Mouse (Mus musculus): ENCODE results near the gene Gdf1. TPM values are rescaled to one million over a fixed set of nuclear protein-coding genes. Genes with fewer than 3 reads are reported as not detected.
A peak's percentile ranks its signal among the peaks of the same experiment; 100 is the strongest.

The Gdf1 gene
- total RNA-seq, 4 experiments from 2014 or later: 0.70 to 1.6 (median 1.1) TPM

GRCm38 (mm10) chr8:70330741-70331364, 1.2 kb downstream of the Gdf1 start:
- no peak for DNase-seq

- DNase-seq: no peak
Measured at GRCm38 (mm10) chr8:70331526-70331925, 1.9 kb downstream of the Gdf1 start.

GRCm38 (mm10) chr8:70332070-70332877, 2.7 kb downstream of the Gdf1 start:
- DNase-seq: no peak

GRCm38 (mm10) chr8:70332878-70333202, 3.2 kb downstream of the Gdf1 start:
- no peak for DNase-seq

- DNase-seq: no peak
Measured at GRCm38 (mm10) chr8:70338931-70339330, 9.3 kb downstream of the Gdf1 start.

- no peak for DNase-seq
Measured at GRCm38 (mm10) chr8:70340659-70341058, 11.0 kb downstream of the Gdf1 start.

GRCm38 (mm10) chr8:70342007-70342406, 12.4 kb downstream of the Gdf1 start:
- DNase-seq: no peak

GRCm38 (mm10) chr8:70343076-70343475, 13.5 kb downstream of the Gdf1 start:
- DNase-seq: no peak

- no peak for DNase-seq
Measured at GRCm38 (mm10) chr8:70343696-70344095, 14.1 kb downstream of the Gdf1 start.

GRCm38 (mm10) chr8:70344279-70344678, 14.7 kb downstream of the Gdf1 start:
- no peak for DNase-seq

- DNase-seq: no peak
Measured at GRCm38 (mm10) chr8:70347443-70347842, 17.8 kb downstream of the Gdf1 start.

- DNase-seq: no peak
Measured at GRCm38 (mm10) chr8:70347860-70348420, 18.3 kb downstream of the Gdf1 start.

- no peak for DNase-seq
Measured at GRCm38 (mm10) chr8:70351035-70351999, 21.7 kb downstream of the Gdf1 start.

GRCm38 (mm10) chr8:70352000-70352384, 22.4 kb downstream of the Gdf1 start:
- no peak for DNase-seq

- DNase-seq: no peak
Measured at GRCm38 (mm10) chr8:70352657-70353151, 23.1 kb downstream of the Gdf1 start.

GRCm38 (mm10) chr8:70353194-70353817, 23.7 kb downstream of the Gdf1 start, which contains the start of gene Upf1:
Gene Upf1, minus strand, starts transcription at chr8:70353278.
- DNase-seq: peak; percentile 99

GRCm38 (mm10) chr8:70354004-70354403, 24.4 kb downstream of the Gdf1 start:
- DNase-seq: no peak

- DNase-seq: no peak
Measured at GRCm38 (mm10) chr8:70356111-70356510, 26.5 kb downstream of the Gdf1 start.

GRCm38 (mm10) chr8:70359411-70359810, 29.8 kb downstream of the Gdf1 start:
- no peak for DNase-seq

- no peak for DNase-seq
Measured at GRCm38 (mm10) chr8:70360769-70361168, 31.2 kb downstream of the Gdf1 start.

GRCm38 (mm10) chr8:70361484-70362032, 31.9 kb downstream of the Gdf1 start:
- no peak for DNase-seq

- no peak for DNase-seq
Measured at GRCm38 (mm10) chr8:70364066-70364465, 34.4 kb downstream of the Gdf1 start.
